Mouse (Mus musculus) layer of hippocampus, adult 11-12 months (tissue): ENCODE results near the gene Tspan12.
"Not testable (repeated sequence)": the region's sequence is repeated elsewhere in the genome, so short reads cannot be mapped to it uniquely, and the experiment has no call there.

Experiments
- DNase-seq: peaks from one replicate; pipeline ENCODE4 v3.0.0; 2022; ENCODE audit warnings: low spot score

Gene Tspan12

DNA sequence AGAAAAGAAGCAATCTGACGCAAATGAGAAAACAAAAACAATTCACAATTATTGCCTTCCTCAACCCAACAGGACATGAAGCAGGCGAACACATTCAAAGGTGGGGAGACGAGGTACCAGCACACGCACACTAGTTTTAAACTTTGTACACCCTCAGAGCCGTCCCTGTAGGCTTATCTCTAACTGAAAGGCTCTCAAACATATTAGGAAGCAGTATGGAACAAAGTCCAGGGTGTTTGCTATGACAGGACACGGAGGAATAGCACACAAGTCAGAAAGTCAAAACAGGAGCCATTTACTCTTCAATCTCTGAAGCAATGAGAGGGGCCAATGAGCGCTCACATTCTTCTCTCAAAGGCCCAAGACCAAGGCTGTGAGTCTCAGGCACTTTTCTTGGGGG, 24.3 kb downstream of the Tspan12 start:
- no peak for DNase-seq

DNA sequence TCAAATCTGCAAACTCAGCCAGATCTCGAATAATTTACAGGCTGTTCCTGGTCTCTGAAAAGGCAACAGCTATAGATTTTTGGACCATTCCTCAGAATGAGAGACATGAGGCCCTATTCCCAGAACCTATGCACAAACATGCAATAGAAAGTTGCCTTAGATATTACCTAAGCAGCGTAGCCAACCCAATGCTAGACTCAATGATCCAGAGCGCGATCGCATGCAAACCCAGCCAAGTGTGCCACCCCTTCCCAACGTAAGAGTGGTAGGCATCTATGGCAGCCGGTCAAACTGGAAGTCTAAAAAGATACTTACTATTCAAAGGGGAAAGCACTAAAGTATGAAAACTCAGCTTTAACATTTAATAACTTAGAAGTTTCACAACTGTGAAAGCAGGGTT, 28.6 kb downstream of the Tspan12 start:
- no peak for DNase-seq

DNA sequence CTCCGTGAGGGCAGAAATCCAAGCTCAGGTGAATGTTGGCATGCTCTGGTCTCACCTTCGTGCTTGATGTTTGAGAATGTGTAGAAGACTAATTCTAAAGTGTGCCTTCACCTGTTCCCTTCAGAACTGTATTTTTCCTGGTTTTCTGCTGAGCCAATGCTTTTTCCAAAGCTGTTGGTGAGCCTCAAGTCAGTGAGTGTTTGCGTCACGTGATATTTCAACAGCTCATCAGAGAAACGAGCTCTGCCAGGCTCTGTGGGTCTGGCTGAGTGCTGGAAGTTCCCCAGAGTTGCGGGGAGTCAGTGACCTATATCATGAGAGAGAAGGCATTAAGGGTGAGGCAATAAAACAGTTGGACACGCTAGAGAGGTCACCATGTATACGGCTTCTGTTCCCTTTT, 29.0 kb downstream of the Tspan12 start:
- DNase-seq, result no peak

DNA sequence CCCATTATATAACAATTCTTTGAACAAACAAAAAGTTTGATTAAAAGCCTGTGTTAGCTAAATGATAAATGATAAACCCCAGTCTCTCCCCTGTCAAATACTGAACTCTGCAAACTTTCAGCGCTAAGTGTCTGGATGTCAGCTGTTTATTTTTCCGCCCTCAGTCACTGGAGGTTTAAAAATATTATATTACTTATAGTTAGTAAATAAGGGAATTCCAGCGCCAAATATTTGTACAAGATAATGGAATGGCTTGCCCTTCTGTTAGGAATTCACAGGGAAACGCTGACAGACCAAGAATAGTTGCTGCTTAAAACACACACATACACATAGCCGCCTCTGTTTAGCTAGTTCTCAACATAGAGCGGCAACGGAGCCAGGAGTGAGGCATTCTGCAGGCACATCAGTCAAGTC, 29.6 kb downstream of the Tspan12 start:
- no peak for DNase-seq

DNA sequence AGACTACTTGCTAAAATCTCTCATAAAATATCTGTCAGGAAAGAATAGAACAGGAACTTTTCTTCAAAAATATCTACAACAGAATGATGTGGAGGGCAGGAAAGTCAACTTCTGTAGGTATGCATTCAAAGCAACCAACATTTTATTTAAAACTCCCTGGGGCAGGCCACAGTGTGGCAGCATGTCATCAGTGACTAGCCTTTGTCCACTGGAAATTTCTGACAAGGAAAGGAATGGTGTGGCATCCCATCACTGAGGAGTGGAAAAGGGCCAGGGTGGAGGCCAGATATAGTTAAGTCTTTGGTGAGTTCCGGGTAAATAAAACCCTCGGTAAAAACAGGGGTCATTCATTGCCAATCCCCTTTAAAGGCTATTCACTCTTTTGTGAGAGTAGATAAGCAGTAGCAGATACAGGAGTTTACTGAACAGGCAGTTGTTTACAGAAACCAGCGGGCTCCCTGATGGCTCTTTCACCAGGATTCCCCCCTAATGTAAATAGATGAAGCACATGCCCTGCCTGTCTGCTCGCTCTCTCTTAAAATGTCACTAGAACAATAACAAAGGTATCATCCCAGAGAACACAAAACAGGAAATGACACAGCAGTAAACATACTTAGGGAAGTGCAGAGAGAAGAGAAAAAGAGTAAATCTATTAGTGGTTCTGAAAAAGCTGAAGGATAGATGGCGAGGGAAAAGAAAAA, 34.1 kb downstream of the Tspan12 start:
- no peak for DNase-seq

DNA sequence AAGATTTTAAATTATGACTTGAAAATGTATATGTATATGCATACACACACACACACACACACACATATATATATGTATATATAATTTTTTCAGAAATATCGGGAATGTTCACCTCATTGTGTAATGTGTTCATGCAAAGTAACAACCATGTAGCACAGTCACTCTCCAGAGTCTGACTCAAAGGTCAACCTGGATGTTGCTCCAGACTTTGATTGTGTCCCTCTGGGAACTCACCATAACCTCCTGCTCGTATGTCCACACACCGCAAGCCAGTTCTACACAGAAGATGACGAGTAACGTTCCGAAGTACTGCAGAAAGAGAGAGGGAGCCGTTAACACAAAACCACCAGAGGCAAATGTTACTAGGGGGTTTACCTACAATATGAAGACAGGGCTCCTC, 46.3 kb downstream of the Tspan12 start:
- no peak for DNase-seq

DNA sequence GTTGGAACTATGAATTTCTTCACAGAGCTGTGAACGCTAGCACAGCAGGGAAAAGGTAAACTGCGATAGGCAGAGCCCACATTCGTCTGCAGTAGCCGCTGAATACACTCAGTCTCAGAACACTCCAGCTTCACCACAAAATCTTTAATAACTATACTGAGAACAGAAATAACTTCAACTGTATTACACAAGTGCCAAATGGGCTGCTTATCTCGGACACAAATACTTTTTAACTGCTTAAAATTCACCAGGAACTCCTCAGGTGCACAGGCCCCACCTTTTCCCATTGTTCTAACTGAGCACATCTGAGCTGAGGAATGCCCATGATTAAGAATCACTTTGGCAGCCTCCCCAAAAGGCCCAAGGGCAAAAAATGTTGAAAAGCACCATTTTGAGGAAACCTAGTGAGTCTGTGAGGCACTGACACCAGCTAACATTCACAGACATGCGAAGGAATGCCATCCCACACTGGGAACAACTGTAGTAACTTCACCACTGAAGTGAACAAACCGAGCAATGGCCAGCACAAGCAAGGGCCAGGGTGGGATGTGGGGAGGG, 47.2 kb downstream of the Tspan12 start:
- no peak for DNase-seq

DNA sequence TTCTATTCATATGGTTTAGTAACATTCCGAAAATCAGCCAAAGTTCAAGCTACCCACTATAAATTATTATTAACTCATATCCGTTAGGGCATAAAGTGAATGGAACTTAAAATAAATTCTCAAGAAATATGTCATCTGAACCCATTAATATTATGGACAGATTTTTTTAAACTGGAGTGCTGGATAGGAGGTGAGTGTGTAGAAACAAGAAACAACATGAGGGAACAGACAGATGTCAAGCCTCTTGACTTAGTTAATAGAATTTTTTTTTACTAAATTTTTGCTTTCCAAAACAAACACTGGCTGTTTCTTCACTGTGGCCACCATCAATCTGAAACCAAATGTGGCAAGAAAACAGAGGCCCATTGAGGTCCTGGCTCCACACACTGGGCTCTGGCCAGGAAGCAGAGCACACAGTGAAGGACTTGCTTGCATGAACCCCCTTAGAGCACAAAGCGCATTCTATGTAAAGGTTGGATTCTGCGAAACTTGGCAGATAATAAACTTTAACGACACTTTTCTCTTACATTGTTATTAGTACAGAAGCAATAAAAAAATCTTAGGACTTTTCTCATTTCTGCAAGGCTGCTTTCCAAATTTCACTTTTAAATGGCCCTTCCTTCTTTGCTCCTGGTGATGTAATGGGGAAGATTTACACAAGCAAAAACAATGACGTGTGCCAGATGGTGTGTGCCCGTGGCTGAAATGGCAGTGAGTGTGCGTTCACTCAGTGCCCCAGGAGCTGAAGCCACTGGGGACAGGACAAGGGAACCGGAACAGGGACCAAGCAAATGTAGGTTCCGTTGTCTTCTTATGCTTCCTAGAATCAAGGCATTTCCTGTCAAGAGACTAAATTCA, 48.6 kb downstream of the Tspan12 start:
- peak; percentile 14 for DNase-seq

DNA sequence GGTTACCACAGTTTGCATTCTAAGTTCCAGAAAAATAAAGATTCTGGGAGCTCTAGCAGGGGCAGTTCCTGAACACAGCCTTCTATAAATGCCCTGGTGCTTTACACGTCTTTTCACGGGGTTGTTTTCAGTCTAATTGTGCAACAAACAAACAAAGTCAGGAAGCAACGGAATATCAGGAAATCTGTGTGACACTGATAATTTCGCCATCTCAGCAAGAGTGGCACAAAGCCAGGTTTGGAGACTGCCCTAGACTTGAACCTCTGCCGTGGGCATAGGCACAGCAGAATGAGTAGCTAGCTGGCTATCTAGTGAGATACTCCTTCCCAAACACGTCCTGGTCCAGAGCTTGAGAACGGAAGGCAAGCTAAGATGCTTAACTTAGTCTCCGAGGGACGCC, 53.7 kb downstream of the Tspan12 start:
- DNase-seq, result no peak

DNA sequence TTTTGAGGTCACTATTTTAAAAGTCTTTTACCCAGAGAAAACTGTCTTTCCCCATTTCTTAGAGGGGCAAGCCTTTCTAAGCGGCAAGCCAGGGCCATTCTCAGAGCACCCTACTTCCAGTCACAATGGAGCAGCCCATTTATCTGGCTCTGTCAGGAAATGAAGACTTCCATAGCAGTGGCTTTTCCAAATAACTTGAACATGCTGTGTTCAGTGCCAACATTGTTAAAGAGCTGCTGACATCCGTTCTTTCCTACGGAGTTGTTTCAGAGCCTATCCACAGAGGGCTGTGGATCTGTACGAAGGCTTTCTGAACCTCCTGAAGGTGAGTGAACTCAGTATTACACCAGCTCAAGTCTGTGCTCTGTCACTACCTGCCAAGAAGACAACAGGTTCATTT, 55.2 kb downstream of the Tspan12 start:
- DNase-seq, result no peak

DNA sequence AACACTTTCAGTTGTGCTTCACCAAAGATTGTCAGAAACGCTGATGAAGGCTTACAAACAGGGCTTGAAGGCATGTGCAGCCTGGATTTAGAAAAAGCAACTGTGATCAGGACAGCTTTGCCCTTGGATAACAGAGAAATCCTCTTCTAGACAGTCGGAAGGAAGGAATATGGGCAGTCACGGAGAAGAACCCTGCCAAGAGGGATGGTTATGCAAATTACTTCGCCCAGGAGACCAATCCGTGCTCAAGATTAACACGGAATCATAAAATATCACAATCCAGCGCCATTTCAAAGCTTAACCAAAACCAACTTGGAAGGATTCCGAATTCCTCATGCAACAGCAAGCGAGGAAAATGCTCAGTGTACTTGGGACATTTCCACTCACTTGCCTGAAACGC, 55.9 kb downstream of the Tspan12 start:
- no peak for DNase-seq

DNA sequence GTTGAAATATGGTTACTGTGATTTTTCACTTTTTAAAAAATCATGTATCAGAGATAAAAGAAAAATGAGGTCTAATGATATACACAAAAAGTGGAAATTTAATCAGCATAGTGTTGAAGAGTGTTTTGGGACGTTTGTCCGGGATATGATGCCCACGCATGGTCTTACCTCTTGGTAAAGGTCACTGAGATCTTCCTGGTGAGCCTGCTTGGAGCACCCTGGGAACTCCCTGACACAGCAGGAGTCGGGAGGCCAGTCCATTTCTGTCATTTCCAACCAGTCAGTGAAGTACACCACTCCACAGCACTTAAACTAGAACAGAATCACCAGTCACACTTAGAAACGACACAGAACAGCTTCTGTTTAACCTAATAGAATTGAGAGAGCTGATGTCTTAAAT, 56.9 kb downstream of the Tspan12 start:
- DNase-seq, result no peak

DNA sequence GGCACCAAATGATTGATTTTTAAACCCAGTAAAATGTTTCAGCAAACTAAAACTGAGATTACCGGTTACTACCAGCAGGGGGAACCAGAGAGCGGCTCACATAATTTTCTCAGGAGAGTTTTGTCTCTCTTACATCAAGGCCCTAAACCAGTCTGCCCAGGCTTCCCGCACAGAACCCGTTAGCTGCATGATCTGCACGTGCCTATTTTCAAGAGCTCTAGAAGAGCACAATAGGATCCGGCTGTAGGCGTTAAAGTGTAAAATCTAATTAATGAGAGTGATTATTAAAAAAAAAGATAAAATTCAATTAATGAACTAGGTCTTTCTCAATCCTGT, 57.3 kb downstream of the Tspan12 start:
- peak; percentile 69 for DNase-seq

DNA sequence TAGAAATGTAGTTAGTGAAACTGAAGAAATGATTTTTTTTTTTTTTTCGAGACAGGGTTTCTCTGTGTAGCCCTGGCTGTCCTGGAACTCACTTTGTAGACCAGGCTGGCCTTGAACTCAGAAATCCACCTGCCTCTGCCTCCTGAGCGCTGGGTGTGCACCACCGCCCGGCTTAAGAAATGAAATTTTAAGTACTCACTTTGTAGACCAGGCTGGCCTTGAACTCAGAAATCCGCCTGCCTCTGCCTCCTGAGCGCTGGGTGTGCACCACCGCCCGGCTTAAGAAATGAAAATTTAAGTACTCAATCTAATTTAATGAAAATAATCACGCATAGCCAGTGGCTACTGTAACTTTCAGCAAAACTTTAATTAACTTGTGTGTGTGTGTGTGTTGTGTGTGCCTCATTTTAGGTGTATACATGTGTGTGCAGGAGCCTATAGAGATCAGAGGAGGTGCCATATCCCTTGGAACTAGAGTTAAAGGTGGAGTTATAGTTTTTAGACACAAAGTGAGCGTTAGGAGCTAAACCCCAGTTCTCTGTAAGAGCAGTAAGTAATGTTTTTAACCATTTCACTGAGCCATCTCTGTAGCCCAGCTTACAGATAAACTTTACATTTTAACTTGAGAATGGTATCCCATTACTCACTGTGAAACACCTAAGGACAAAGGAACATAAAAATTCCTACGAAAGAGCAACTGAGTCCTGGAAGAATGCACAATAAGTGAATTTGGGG, 57.8 kb downstream of the Tspan12 start:
- no peak for DNase-seq

DNA sequence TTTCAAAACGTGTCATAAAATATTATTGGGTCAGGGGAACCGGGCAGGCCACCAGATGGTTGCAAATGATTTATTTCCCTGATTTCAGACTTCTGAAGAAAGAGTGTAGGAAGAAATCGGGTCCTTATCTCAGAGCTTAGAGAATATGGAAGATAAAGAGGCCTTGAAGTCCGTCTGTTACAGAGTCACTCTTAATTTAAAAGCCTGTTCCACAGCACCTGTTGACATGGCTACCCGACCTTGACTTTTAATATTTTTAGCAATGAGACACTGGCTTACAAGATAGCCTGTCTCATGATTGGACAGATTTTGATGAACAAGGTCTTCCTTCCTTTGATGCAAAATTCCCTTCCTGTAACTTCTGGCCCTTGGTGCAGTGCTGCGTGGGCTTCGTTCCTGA, 61.0 kb downstream of the Tspan12 start:
- no peak for DNase-seq

DNA sequence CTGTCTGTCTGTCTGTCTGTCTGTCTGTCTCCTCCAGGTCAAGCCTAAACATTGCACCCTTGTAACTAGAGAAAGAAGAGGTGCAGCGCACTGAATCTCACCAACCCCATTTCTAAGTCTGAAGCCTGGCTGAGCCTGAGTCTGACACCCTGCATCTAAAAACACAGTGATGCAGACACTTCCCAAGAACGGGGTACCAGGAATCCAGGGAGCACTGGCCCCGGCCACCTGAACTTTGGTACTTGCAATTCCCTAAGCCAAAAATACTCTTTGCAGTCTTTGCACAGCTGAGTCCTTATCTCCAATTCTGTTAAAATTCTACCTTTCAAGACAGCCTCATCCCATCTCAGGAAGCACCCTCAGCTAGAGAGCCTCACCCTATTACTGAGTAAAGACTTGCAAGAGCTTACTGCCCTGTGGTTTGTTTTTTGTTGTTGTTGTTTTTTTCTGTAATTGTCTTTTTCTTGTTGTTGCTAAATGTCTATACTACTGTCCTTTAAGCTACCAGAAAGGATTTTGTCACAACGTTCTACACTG, 61.7 kb downstream of the Tspan12 start:
- no peak for DNase-seq

DNA sequence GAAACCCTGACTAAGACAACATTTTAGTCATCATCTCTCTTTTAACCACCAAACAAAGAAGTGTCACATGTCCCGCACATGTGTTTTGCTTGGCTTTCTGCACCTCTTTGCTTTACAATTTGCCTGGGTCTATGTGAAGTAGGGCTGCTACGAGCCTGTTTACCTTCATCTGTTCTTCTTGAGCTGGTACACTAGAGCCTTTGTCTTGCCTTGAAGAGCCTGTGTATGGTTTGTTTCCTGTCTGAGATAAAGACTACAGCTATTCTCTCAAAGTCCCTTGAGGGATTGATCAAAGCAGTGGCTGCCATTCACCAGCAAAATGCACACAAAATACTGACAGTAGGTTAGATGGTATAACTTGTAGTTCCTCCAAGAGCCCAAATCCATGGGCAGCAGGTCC, 62.3 kb downstream of the Tspan12 start:
- DNase-seq, result no peak

DNA sequence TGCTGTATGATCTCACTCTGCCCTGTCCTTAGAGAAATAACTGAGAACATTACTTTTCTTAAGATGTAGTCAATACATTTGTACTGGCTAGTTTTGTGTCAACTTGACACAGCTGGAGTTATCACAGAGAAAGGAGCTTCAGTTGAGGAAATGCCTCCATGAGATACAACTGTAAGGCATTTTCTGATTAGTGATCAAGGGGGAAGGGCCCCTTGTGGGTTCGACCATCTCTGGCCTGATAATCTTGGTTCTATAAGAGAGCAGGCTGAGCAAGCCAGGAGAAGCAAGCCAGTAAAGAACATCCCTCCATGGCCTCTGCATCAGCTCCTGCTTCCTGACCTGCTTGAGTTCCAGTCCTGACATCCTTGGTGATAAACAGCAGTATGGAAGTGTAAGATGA, 62.7 kb downstream of the Tspan12 start:
- not testable (repeated sequence) for DNase-seq

DNA sequence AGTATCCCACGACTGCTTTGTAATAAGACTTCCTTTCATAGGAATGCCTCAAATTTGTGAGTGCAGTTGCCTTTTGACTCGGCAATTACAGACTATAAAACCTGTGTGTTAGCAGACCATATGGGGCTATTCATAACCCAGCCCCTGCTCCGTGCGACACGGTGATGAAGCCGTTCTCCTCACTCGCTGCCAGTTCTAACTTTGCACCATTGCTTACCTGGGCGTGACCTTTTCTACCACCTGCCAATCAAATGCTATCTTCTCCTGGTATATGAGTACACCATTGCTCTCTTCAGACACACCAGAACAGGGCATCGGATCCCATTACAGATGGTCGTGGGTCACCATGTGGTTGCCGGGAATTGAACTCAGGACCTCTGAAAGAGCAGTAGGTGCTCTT, 64.6 kb downstream of the Tspan12 start:
- DNase-seq, result no peak

DNA sequence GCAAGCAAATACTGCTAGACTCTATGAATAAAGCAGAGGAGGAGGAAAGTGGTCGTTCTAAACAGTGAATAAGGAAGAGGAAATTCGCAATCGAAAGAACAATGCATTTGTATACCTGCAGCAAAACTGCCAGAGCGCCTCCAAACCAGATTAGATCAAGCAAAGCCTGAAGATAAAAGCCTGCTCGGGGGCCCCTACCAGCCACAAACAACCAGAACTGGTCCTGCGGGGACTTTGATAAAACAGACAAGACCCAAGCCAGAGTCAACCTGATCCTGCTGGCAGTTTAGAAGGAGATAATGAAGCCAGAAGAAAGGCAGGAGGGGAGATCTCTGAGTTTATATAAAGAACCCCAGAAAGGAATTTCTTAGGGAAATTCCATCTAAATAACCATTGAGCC, 65.0 kb downstream of the Tspan12 start:
- no peak for DNase-seq

DNA sequence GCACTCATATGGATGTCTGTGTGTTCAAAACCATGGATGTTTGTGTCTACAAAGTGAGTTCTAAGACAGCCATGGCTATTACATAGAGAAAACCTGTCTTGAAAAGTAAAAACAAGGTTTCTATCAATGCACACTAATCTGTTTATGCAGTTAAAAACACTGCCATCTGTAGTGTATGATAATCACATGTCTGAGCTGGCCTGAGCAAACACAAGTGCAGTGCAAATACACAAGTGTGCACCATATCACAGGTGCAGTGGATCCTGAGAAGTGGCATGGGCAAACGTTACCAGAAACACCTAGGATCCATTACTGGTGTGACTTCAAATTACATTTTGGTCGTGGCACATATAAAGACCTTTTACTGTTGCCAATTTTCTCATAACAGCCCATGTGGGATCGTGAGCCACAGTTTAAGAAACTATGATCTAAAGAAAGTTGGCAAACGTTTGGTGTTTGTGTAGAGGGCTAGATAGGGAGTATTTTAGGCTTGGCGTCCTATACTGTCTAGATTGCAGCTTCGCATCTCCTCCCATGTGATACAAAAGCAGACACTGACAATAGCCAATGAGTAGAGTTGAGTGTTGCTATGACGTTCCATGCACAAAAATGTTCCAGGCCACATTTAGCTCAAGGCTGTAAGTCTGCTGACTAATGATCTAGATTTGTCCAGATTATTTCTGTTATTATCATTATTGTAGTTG, 78.0 kb downstream of the Tspan12 start:
- DNase-seq, result no peak

DNA sequence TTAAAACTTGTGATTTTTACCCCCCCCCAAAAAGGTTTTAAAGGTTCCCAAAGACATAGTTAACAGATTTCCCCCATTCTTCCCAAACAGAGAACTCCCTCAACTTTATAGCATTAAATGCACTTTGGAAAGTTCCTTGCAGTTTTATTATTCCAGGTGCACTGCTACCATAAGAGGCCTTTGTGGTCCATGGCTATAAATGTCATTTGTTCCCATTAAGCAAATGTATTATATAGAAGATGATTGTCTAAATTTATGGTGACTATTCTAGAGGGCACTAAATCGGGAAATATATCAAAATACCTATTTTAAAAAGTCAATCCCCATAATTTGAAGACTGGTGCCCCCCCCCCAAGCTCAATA, 82.9 kb downstream of the Tspan12 start:
- DNase-seq, result no peak
